Mouse (Mus musculus): ENCODE measurements around the gene Erc2. TPM values are rescaled to one million over a fixed set of nuclear protein-coding genes. Genes with fewer than 3 reads are reported as not detected.

Gene Erc2
- polyA plus RNA-seq, 1 experiment = 0.53 TPM

- Histone ChIP-seq H3K4me2 (ENCODE audit: low read depth) (no peak overlapping the region), H3ac (ENCODE audit: control insufficient read depth, insufficient read length) (no peak overlapping the region), H3K27me3 (ENCODE audit: control insufficient read depth, insufficient read depth, insufficient read length) (no peaks in the 10 kb centered on the region), H3K36me3 (ENCODE audit: control insufficient read depth, insufficient read depth) (no peaks in the 10 kb centered on the region), H3K79me2 (ENCODE audit: control insufficient read depth, insufficient read depth) (no peaks in the 10 kb centered on the region), H3K4me3 (no peak overlapping the region)
- no peak for TF ChIP-seq E2F4 (IDR thresholded peaks at IDR 0.05; ENCODE audit: insufficient read depth)
- no peak for TF ChIP-seq TCF3 (IDR thresholded peaks at IDR 0.05; ENCODE audit: insufficient read length, low read depth)
- no peak for TF ChIP-seq POLR2A (IDR thresholded peaks at IDR 0.05; ENCODE audit: insufficient read length, low read depth)
- no peak for TF ChIP-seq POLR2AphosphoS2 (IDR thresholded peaks at IDR 0.05; ENCODE audit: insufficient read length, low read depth)
- no peak for TF ChIP-seq TCF12 (IDR thresholded peaks at IDR 0.05; ENCODE audit: insufficient read depth, poor library complexity, severe bottlenecking)
- TF ChIP-seq MAX (IDR thresholded peaks at IDR 0.05; ENCODE audit: low read depth) = no peak
- TF ChIP-seq CEBPB (IDR thresholded peaks at IDR 0.05; ENCODE audit: insufficient read depth, poor library complexity, severe bottlenecking) = no peak
- TF ChIP-seq SRF (IDR thresholded peaks at IDR 0.05; ENCODE audit: control insufficient read depth, insufficient read length, low read depth) = no peak
- TF ChIP-seq MYOD1 (IDR thresholded peaks at IDR 0.05; ENCODE audit: control insufficient read depth in 1 of 3, insufficient read length in 2 of 3, low read depth in 2 of 3) = no peak
- TF ChIP-seq MYOG (IDR thresholded peaks at IDR 0.05; ENCODE audit: control insufficient read depth in 1 of 3, insufficient read depth in 1 of 3, insufficient read length in 2 of 3, low read depth in 2 of 3) = no peak
- no peak for TF ChIP-seq REST (IDR thresholded peaks at IDR 0.05; ENCODE audit: insufficient read depth, insufficient read length)
- TF ChIP-seq USF1 (IDR thresholded peaks at IDR 0.05; ENCODE audit: low read depth) = no peak
Measured at GRCm38 (mm10) chr14:28238336-28239048, 616.3 kb downstream of the Erc2 start.

- no peak overlapping the region for H3K4me3 ChIP-seq
- no peak overlapping the region for H3ac ChIP-seq (ENCODE audit: control insufficient read depth, insufficient read length)
- no peak overlapping the region for H3K4me2 ChIP-seq (ENCODE audit: low read depth)
- TF ChIP-seq TCF3 (IDR thresholded peaks at IDR 0.05; ENCODE audit: insufficient read length, low read depth) (no peak), USF1 (IDR thresholded peaks at IDR 0.05; ENCODE audit: low read depth) (no peak), MYOG (IDR thresholded peaks at IDR 0.05; ENCODE audit: control insufficient read depth in 1 of 3, insufficient read depth in 1 of 3, insufficient read length in 2 of 3, low read depth in 2 of 3) (no peak), POLR2AphosphoS2 (IDR thresholded peaks at IDR 0.05; ENCODE audit: insufficient read length, low read depth) (no peak), TCF12 (IDR thresholded peaks at IDR 0.05; ENCODE audit: insufficient read depth, poor library complexity, severe bottlenecking) (no peak), SRF (IDR thresholded peaks at IDR 0.05; ENCODE audit: control insufficient read depth, insufficient read length, low read depth) (no peak), POLR2A (IDR thresholded peaks at IDR 0.05; ENCODE audit: insufficient read length, low read depth) (no peak), E2F4 (IDR thresholded peaks at IDR 0.05; ENCODE audit: insufficient read depth) (no peak), MAX (IDR thresholded peaks at IDR 0.05; ENCODE audit: low read depth) (no peak), REST (IDR thresholded peaks at IDR 0.05; ENCODE audit: insufficient read depth, insufficient read length) (no peak), MYOD1 (IDR thresholded peaks at IDR 0.05; ENCODE audit: control insufficient read depth in 1 of 3, insufficient read length in 2 of 3, low read depth in 2 of 3) (no peak), CEBPB (IDR thresholded peaks at IDR 0.05; ENCODE audit: insufficient read depth, poor library complexity, severe bottlenecking) (no peak)
- no peaks in the 10 kb centered on the region for H3K27me3 ChIP-seq (ENCODE audit: control insufficient read depth, insufficient read depth, insufficient read length)
- H3K36me3 ChIP-seq (ENCODE audit: control insufficient read depth, insufficient read depth) = no peaks in the 10 kb centered on the region
- no peaks in the 10 kb centered on the region for H3K79me2 ChIP-seq (ENCODE audit: control insufficient read depth, insufficient read depth)
Measured at GRCm38 (mm10) chr14:28240111-28240510, 617.9 kb downstream of the Erc2 start.

GRCm38 (mm10) chr14:28242743-28243142, 620.5 kb downstream of the Erc2 start:
- Histone ChIP-seq H3K4me2 (ENCODE audit: low read depth) (no peak overlapping the region), H3K4me3 (no peak overlapping the region), H3K36me3 (ENCODE audit: control insufficient read depth, insufficient read depth) (no peaks in the 10 kb centered on the region), H3K79me2 (ENCODE audit: control insufficient read depth, insufficient read depth) (no peaks in the 10 kb centered on the region), H3K27me3 (ENCODE audit: control insufficient read depth, insufficient read depth, insufficient read length) (no peaks in the 10 kb centered on the region), H3ac (ENCODE audit: control insufficient read depth, insufficient read length) (no peak overlapping the region)
- TF ChIP-seq REST (IDR thresholded peaks at IDR 0.05; ENCODE audit: insufficient read depth, insufficient read length) = no peak
- no peak for TF ChIP-seq POLR2A (IDR thresholded peaks at IDR 0.05; ENCODE audit: insufficient read length, low read depth)
- no peak for TF ChIP-seq TCF3 (IDR thresholded peaks at IDR 0.05; ENCODE audit: insufficient read length, low read depth)
- TF ChIP-seq SRF (IDR thresholded peaks at IDR 0.05; ENCODE audit: control insufficient read depth, insufficient read length, low read depth) = no peak
- no peak for TF ChIP-seq MYOD1 (IDR thresholded peaks at IDR 0.05; ENCODE audit: control insufficient read depth in 1 of 3, insufficient read length in 2 of 3, low read depth in 2 of 3)
- TF ChIP-seq POLR2AphosphoS2 (IDR thresholded peaks at IDR 0.05; ENCODE audit: insufficient read length, low read depth) = no peak
- no peak for TF ChIP-seq CEBPB (IDR thresholded peaks at IDR 0.05; ENCODE audit: insufficient read depth, poor library complexity, severe bottlenecking)
- no peak for TF ChIP-seq MYOG (IDR thresholded peaks at IDR 0.05; ENCODE audit: control insufficient read depth in 1 of 3, insufficient read depth in 1 of 3, insufficient read length in 2 of 3, low read depth in 2 of 3)
- no peak for TF ChIP-seq MAX (IDR thresholded peaks at IDR 0.05; ENCODE audit: low read depth)
- no peak for TF ChIP-seq E2F4 (IDR thresholded peaks at IDR 0.05; ENCODE audit: insufficient read depth)
- no peak for TF ChIP-seq USF1 (IDR thresholded peaks at IDR 0.05; ENCODE audit: low read depth)
- no peak for TF ChIP-seq TCF12 (IDR thresholded peaks at IDR 0.05; ENCODE audit: insufficient read depth, poor library complexity, severe bottlenecking)

GRCm38 (mm10) chr14:28243474-28243873, 621.2 kb downstream of the Erc2 start:
- no peak overlapping the region for H3ac ChIP-seq (ENCODE audit: control insufficient read depth, insufficient read length)
- no peaks in the 10 kb centered on the region for H3K27me3 ChIP-seq (ENCODE audit: control insufficient read depth, insufficient read depth, insufficient read length)
- TF ChIP-seq MYOG (IDR thresholded peaks at IDR 0.05; ENCODE audit: control insufficient read depth in 1 of 3, insufficient read depth in 1 of 3, insufficient read length in 2 of 3, low read depth in 2 of 3) = no peak
- TF ChIP-seq MYOD1 (IDR thresholded peaks at IDR 0.05; ENCODE audit: control insufficient read depth in 1 of 3, insufficient read length in 2 of 3, low read depth in 2 of 3) = no peak
- TF ChIP-seq MAX (IDR thresholded peaks at IDR 0.05; ENCODE audit: low read depth) = no peak
- TF ChIP-seq CEBPB (IDR thresholded peaks at IDR 0.05; ENCODE audit: insufficient read depth, poor library complexity, severe bottlenecking) = no peak
- no peak for TF ChIP-seq REST (IDR thresholded peaks at IDR 0.05; ENCODE audit: insufficient read depth, insufficient read length)
- H3K4me3 ChIP-seq = no peak overlapping the region
- H3K79me2 ChIP-seq (ENCODE audit: control insufficient read depth, insufficient read depth) = no peaks in the 10 kb centered on the region
- no peaks in the 10 kb centered on the region for H3K36me3 ChIP-seq (ENCODE audit: control insufficient read depth, insufficient read depth)
- H3K4me2 ChIP-seq (ENCODE audit: low read depth) = no peak overlapping the region
